Mouse (Mus musculus): ENCODE measurements around the gene Orai2.
"Not testable (repeated sequence)": the region's sequence is repeated elsewhere in the genome, so short reads cannot be mapped to it uniquely, and the experiment has no call there.

Gene Orai2

GRCm38 (mm10) chr5:136135571-136136291 is 34.8 kb downstream of the Orai2 start, which contains the start of the genes Lrwd1 and Alkbh4:
TSS of gene Lrwd1 (minus strand) at chr5:136136074.
TSS of gene Alkbh4 (plus strand) at chr5:136136146.
- peak; percentile 97 for DNase-seq

DNA sequence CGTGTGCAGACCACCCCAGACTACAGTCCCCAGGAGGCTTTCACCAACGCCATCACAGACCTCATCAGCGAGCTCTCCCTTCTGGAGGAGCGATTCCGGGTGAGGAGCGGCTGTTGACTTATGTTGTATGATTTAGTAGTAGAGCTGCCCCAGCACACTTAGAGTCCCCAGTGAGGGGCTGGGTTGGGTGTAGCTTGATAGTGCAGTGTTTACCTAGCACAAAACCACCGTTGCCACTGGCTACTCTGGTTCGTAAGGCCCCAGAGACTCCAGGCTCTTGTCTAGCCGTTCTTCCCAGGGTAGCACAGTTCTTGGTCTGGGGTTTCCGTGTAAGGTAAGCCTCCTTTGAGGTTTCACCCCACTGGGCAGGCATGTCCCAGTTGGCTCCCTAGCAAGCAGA is 48.3 kb downstream of the Orai2 start:
- DNase-seq = no peak

- DNase-seq = no peak
Measured at GRCm38 (mm10) chr5:136116784-136117112, 53.8 kb downstream of the Orai2 start.

DNA sequence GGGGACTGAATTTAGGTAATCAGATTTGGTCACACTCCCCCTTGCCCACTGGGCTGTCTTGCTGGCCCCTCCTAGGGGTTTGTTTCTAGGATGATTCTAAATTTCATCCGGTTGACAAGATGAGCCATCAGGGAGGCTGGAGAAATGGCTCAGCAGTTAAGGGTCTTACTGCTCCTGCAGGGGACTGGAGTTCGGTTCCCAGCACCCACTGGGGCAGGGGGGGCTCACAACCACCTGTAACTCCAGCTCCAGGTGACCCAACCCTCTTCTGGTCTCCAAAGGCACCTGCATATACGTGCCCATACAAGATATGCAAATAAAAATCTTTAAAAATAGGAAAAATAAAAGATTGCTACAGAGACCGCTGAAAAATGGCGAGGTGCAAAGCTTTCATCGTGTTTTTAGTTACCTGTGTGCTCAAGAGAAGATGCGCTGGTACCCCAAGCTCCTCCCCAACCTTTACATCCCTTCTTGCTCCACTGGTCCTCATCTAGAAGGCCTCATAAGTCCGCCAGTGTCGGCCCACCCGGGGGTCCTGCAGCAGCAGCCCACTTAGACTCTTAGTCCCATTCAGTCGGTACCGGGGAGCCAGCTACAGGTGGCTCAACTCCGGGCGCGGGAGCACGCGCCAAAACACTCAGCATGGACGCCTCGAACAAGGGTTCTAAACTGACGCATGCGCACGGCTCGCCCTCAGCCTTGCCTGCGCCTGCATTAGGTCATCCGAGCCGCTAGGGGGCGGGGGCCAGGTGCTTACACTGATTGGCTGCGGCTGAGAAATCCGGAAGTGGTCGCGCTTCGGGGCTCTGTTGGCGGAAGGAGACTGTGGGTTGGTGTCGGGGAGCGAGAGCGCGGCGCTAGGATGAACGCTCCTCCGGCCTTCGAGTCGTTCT is 54.4 kb downstream of the Orai2 start, which contains the start of gene Polr2j:
Polr2j (plus strand) TSS at position 741 of the 893 bp plus-strand sequence.
- peak; percentile 96 for DNase-seq

DNA sequence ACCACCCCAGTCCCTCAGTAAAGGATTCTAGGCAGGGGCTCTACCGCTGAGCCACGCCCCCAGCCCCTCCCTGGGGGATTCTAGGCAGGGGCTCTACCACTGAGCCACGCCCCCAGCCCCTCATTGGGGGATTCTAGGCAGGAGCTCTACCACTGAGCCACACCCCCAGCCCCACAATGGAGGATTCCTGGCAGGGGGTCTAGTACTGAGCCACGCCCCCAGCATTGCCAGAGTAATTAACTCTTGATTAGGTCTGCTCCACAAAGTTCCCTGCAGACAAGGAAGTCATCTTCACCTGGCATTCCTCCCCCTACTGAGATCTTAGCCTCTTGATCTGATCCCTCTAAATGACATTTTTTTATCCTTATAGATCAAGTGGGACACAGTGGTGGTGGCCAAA is 57.0 kb downstream of the Orai2 start:
- DNase-seq = not testable (repeated sequence)

- DNase-seq = no peak
Measured at GRCm38 (mm10) chr5:136109042-136109441, 61.5 kb downstream of the Orai2 start.

DNA sequence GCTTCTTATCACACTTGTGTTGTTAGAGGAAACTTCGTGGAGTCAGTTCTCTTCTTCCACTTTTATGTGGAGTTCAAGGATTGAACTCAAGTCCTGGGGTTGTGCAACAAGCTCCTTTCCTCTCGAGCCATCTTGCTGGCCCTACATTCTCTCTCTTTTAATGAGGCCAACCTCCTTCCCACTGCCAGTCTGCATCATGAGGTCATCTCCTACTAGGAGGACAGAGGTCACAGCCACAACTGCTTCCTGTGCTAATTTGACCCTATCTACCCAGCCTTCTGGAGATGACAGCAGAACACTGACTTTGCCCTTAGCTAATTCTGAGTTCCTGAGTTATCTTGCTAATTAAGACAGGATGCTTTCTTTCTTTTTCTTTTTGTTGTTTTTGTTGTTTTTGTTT is 62.0 kb downstream of the Orai2 start:
- no peak for DNase-seq

- no peak for DNase-seq
Measured at GRCm38 (mm10) chr5:136104511-136104910, 66.0 kb downstream of the Orai2 start.

GRCm38 (mm10) chr5:136102099-136102820 is 68.3 kb downstream of the Orai2 start:
- peak; percentile 76 for DNase-seq

- DNase-seq = no peak
Measured at GRCm38 (mm10) chr5:136098536-136098935, 72.0 kb downstream of the Orai2 start.

All from right cerebral cortex, adult 18-20 months (tissue).